Mouse (Mus musculus) monocyte, adult 59 days (primary cell): ENCODE measurements around the gene Ppp2r5c. TPM values are rescaled to one million over a fixed set of nuclear protein-coding genes. Genes with fewer than 3 reads are reported as not detected.

Source experiments
- total RNA-seq, 2 experiments: library from RNA; stranded (reverse); gene quantifications; one replicate each; pipeline ENCODE4 v1.2.4; 2023

The Ppp2r5c gene
- 100 to 1,000 TPM; 200 to 201 TPM for total RNA-seq

DNA sequence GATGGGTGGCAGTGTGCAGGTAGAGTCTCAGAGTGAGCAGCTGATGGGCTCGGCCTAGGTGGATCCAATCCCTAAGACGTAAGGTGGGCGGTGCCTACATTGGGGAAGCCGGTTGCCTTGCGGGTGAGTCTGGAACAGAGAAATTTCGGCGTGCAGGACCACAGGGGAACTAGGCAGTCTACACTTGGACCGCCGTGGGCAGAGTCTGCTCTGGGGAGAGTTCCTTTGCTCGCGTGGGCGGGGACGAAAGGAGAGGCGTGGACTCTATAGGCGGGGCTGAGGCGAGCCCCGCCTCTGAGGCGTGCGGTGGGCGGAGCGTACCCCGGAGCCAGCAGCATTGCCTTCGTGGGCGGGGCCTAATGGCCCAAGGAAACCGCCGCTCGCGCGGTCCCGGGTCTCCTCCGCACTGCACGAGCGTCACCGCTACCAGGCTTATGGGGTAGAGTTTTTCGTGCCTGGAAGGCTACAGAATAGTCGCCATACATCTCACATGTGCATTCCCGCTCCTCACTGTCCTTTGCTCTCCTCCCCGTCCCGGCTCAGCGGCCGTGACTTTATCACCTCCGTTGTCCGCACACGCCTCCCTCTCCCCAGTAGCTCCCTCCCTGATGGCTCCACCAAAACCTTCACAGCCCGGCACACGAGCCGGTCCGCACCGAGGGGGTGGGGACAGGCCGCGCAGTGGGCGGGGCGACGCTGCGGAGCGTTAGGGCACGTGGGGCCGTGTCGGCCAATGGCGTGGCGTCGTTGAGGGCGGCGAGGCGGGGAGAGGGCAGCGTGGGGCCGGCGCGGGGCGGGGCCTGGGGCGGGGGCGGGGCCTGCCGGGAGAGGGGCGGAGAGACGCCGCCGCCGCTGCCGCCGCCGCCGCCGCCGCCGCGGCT, at the start of gene Ppp2r5c:
TSS of gene Ppp2r5c (plus strand) at position 831 of the 881 bp plus-strand sequence.

DNA sequence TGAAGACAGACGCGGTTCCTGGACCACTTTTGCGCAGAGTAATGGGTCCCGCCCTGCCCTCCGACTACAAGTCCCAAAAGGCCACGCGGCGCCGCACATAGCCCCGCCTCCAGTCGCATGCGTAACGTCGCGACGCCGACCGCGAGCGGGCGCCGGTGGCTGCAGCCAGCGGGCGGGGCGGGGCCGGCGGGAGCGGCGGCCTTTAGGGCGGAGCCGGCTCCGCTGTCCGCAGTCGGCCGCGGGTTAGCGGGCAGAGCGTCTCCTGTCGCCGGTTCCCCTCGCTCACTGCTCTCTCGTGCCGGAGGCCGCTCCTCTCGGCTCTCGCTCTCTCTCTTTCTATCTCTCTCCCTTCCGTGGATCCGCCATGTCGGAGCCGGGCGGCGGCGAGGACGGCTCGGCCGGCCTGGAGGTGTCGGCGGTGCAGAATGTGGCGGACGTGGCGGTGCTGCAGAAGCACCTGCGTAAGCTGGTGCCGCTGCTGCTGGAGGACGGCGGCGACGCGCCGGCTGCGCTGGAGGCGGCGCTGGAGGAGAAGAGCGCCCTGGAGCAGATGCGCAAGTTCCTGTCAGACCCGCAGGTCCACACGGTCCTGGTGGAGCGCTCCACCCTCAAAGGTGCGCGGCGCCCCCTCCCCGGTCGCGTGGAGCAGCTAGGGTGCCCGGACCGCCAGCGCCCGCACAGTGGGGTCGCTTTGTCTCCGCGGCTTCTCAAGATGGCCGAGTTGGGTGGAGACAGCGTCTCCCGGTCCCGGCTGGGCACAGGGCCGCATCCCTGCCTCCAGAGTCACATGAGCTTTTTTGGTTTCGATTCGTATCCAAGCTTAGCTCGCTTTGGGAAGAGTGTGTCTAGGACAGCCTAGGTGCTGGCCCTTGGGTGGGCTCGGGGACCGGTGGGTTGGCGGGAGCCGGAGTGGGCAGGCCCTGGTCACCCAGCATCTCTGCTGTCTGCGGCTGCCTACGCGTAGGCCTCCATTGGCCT, 154.6 kb downstream of the Ppp2r5c start, which contains the start of gene Dync1h1:
TSS of gene Dync1h1 (plus strand) at position 212 of the 978 bp plus-strand sequence.

Other genes with a start within 250 kb of the Ppp2r5c start
- gene Dio3, start 168.1 kb upstream of the Ppp2r5c start, total RNA-seq = not detected
- gene Dync1h1, start 154.3 kb downstream of the Ppp2r5c start, total RNA-seq = 100 to 1,000 TPM; 165 to 192 TPM
- not detected for gene 1700001K19Rik, start 235.5 kb downstream of the Ppp2r5c start, total RNA-seq